ENCODE assay signal across 7 mouse cellular contexts in genomic region chr1:82284403-82284802, GRCm38 (mm10). TPM values are rescaled to one million over a fixed set of nuclear protein-coding genes. Genes with fewer than 3 reads are reported as not detected.
DNase-seq lines count a peak whose midpoint lies in the region; ATAC-seq lines count a peak whose summit lies in the region.

No protein-coding gene starts in this region.

- peak overlapping the region; percentile 96 for H3K27ac ChIP-seq in forebrain, embryonic 10.5 days
- peak overlapping the region; percentile 61; the same call in 1 of the 2 replicates for H3K27ac ChIP-seq in intestine, embryonic 16.5 days (ENCODE audit: low read length)
- peak overlapping the region; percentile 93 for H3K27ac ChIP-seq in neural tube, embryonic 14.5 days (ENCODE audit: low read depth, low read length)

- H3K4me2 ChIP-seq in intestine, embryonic 16.5 days (ENCODE audit: low read depth, low read length): peak overlapping the region; percentile 85
- peak overlapping the region; percentile 84 for H3K4me2 ChIP-seq in neural tube, embryonic 14.5 days (ENCODE audit: low read depth, low read length)

- peaks cover 23% of the 10 kb centered on the region for H3K9me3 ChIP-seq in forebrain, embryonic 10.5 days
- no peaks in the 10 kb centered on the region for H3K9me3 ChIP-seq in intestine, embryonic 16.5 days (ENCODE audit: control insufficient read depth, low read length)
- no peaks in the 10 kb centered on the region for H3K9me3 ChIP-seq in neural tube, embryonic 14.5 days (ENCODE audit: control insufficient read depth, low read length)

- peak overlapping the region; percentile 76 for H3K9ac ChIP-seq in intestine, embryonic 16.5 days (ENCODE audit: low read depth, low read length)
- peak overlapping the region; percentile 53 for H3K9ac ChIP-seq in neural tube, embryonic 14.5 days (replicated peaks; ENCODE audit: low read depth, low read length)

- intact Hi-C loops in left cerebral cortex, postnatal 36 days (cut with DNase I): no loop called here

- peaks cover 26% of the 10 kb centered on the region for H3K27me3 ChIP-seq in forebrain, embryonic 10.5 days (ENCODE audit: poor library complexity, severe bottlenecking)
- no peaks in the 10 kb centered on the region for H3K27me3 ChIP-seq in intestine, embryonic 16.5 days (replicated peaks; ENCODE audit: control insufficient read depth, insufficient read depth, low read length)
- H3K27me3 ChIP-seq in neural tube, embryonic 14.5 days (ENCODE audit: control insufficient read depth, insufficient read depth, low read length): no peaks in the 10 kb centered on the region

- H3K4me1 ChIP-seq in forebrain, embryonic 10.5 days: peaks cover 85% of the 10 kb centered on the region
- peaks cover 19% of the 10 kb centered on the region for H3K4me1 ChIP-seq in intestine, embryonic 16.5 days (ENCODE audit: control insufficient read depth, insufficient read depth, low read length)
- H3K4me1 ChIP-seq in neural tube, embryonic 14.5 days (ENCODE audit: control insufficient read depth, insufficient read depth, low read length): peaks cover 42% of the 10 kb centered on the region

- peak overlapping the region; percentile 80 for H3K4me3 ChIP-seq in forebrain, embryonic 10.5 days
- peak overlapping the region; percentile 54 for H3K4me3 ChIP-seq in intestine, embryonic 16.5 days (ENCODE audit: low read length)
- H3K4me3 ChIP-seq in neural tube, embryonic 14.5 days (ENCODE audit: low read depth, low read length): peak overlapping the region; percentile 44

- WGBS in forebrain, embryonic 10.5 days: 46% methylated on average over 4 of the region's 4 CpGs
- 21% methylated on average over 4 of the region's 4 CpGs for WGBS in intestine, embryonic 16.5 days
- 13% methylated on average over 4 of the region's 4 CpGs for WGBS in neural tube, embryonic 14.5 days

- ATAC-seq in intestine, embryonic 16.5 days: no peak
- ATAC-seq in neural tube, embryonic 14.5 days (ENCODE audit: low read depth): no peak
- no peak for ATAC-seq in granulocyte monocyte progenitor cell, adult 5-6 weeks (replicated peaks; ENCODE audit: poor library complexity, severe bottlenecking)

- DNase-seq in left cerebral cortex, postnatal 36 days (ENCODE audit: low spot score in 2 of 2): peak; percentile 8 to 17
- DNase-seq in left cerebral cortex, adult 9 months (ENCODE audit: low spot score in 2 of 2): no peak
- no peak for DNase-seq in forebrain, embryonic 10.5 days (ENCODE audit: extremely low spot score, low spot score)
- no peak for DNase-seq in thymus, postnatal 0 days (ENCODE audit: low spot score)

- peaks cover 49% of the 10 kb centered on the region for H3K36me3 ChIP-seq in forebrain, embryonic 10.5 days (replicated peaks)
- no peaks in the 10 kb centered on the region for H3K36me3 ChIP-seq in intestine, embryonic 16.5 days (ENCODE audit: control insufficient read depth, insufficient read depth, low read length)
- no peaks in the 10 kb centered on the region; the same call in 1 of the 2 replicates for H3K36me3 ChIP-seq in neural tube, embryonic 14.5 days (ENCODE audit: control insufficient read depth, insufficient read depth, low read length)

RNA-seq across cellular contexts. Expression of gene Irs1, which starts 6.8 kb away (rescaled TPM):
- 10 to 100 TPM; 16.1 to 16.3 TPM for total RNA-seq in left cerebral cortex, postnatal 36 days (2021)
- 11.3 and 11.8 TPM in 2 replicates for polyA plus RNA-seq in forebrain, embryonic 10.5 days (2016; fragmentation: Nextera tagmentation; extraction: Ambion mirVana)
- polyA plus RNA-seq in intestine, embryonic 16.5 days (2015; fragmentation: Nextera tagmentation; extraction: Ambion mirVana): 2.1 TPM in 2 replicates
- polyA plus RNA-seq in neural tube, embryonic 14.5 days (2014; fragmentation: Nextera tagmentation; extraction: Ambion mirVana): 9.4 and 11.4 TPM in 2 replicates
- 0.53 and 0.72 TPM in 2 replicates for polyA plus RNA-seq in thymus, postnatal 0 days (2015; fragmentation: Nextera tagmentation; extraction: Ambion mirVana)
- total RNA-seq in granulocyte monocyte progenitor cell, adult 5-6 weeks (2014; fragmentation: Nextera tagmentation): not detected in 2 replicates
- total RNA-seq in granulocyte monocyte progenitor cell, adult 5-6 weeks (2017): not detected in 2 replicates

RNA-seq across cellular contexts. Expression of gene Rhbdd1, which starts 31.8 kb away (rescaled TPM):
- 1 to 10 TPM; 6.6 to 7.7 TPM for total RNA-seq in left cerebral cortex, postnatal 36 days (2021)
- 10.2 and 10.6 TPM in 2 replicates for polyA plus RNA-seq in forebrain, embryonic 10.5 days (2016; fragmentation: Nextera tagmentation; extraction: Ambion mirVana)
- 12.7 and 13.0 TPM in 2 replicates for polyA plus RNA-seq in intestine, embryonic 16.5 days (2015; fragmentation: Nextera tagmentation; extraction: Ambion mirVana)
- polyA plus RNA-seq in neural tube, embryonic 14.5 days (2014; fragmentation: Nextera tagmentation; extraction: Ambion mirVana): 2.7 and 3.2 TPM in 2 replicates
- polyA plus RNA-seq in thymus, postnatal 0 days (2015; fragmentation: Nextera tagmentation; extraction: Ambion mirVana): 7.2 and 7.6 TPM in 2 replicates
- total RNA-seq in granulocyte monocyte progenitor cell, adult 5-6 weeks (2014; fragmentation: Nextera tagmentation): 12.1 and 17.7 TPM in 2 replicates
- total RNA-seq in granulocyte monocyte progenitor cell, adult 5-6 weeks (2017): 16.7 and 17.3 TPM in 2 replicates

RNA-seq across cellular contexts. Expression of gene Gm9747, which starts 51.5 kb away (rescaled TPM):
- total RNA-seq in left cerebral cortex, postnatal 36 days (2021): not detected
- 31.1 and 31.3 TPM in 2 replicates for polyA plus RNA-seq in forebrain, embryonic 10.5 days (2016; fragmentation: Nextera tagmentation; extraction: Ambion mirVana)
- polyA plus RNA-seq in intestine, embryonic 16.5 days (2015; fragmentation: Nextera tagmentation; extraction: Ambion mirVana): 7.2 and 7.8 TPM in 2 replicates
- 33.9 and 35.4 TPM in 2 replicates for polyA plus RNA-seq in neural tube, embryonic 14.5 days (2014; fragmentation: Nextera tagmentation; extraction: Ambion mirVana)
- polyA plus RNA-seq in thymus, postnatal 0 days (2015; fragmentation: Nextera tagmentation; extraction: Ambion mirVana): 1.5 TPM in 2 replicates
- not detected in 2 replicates for total RNA-seq in granulocyte monocyte progenitor cell, adult 5-6 weeks (2014; fragmentation: Nextera tagmentation)
- not detected in 2 replicates for total RNA-seq in granulocyte monocyte progenitor cell, adult 5-6 weeks (2017)

Comparison
In these comparisons a context has a peak if more than half of its experiments do, and no peak if none do; other contexts are left out.
1. DNase-seq: peak in left cerebral cortex, postnatal 36 days (2 of 2); none in left cerebral cortex, adult 9 months (0 of 2), forebrain, embryonic 10.5 days (single experiment) and thymus, postnatal 0 days (single experiment).
2. Peak in every context shown above with its lines, with median percentiles within 50 percentile points of each other: H3K27ac ChIP-seq and H3K4me3 ChIP-seq.